Mouse (Mus musculus) adipose tissue, adult 10 weeks (tissue): ENCODE data around the gene Rnf135. TPM values are rescaled to one million over a fixed set of nuclear protein-coding genes. Genes with fewer than 3 reads are reported as not detected.

ENCODE experiments used
- polyA plus RNA-seq: library from polyadenylated mRNA; stranded (reverse); fragments of 350-450 nt; fragmentation: Illumina TruSeq; extraction: RNeasy Lipid Tissue Mini Kit (QIAGEN cat#74804); gene quantifications from one replicate; pipeline ENCODE4 v1.2.3, GENCODE M21; 2014; ENCODE audit warnings: low read depth, low replicate concordance

Gene Rnf135
- polyA plus RNA-seq, result 10.5 TPM

DNA sequence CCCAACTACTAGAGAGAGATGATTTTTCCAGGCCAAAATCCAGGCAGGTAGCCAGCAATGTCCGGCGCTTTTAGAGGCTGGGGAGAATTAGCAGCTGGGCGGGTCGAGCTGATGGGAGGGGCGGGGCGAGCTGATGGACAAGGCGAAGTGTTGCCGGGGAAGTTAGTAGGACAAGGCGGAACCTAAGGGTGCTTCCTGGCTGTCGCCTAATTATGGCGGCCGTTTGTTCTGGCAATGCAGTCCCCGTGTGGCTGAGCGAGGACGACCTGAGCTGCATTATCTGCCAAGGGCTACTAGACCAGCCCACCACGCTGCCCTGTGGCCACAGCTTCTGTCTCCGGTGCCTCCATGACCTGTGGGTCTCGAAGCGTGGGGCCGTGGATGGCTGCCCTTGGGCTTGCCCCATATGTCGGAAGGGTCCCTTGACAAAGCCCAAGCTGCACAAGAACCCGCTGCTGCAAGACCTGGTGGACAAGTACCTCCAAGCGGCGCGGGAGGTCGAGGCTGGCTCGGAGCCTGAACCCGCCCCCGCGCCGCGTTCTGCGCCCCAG lies at the start of gene Rnf135:
Rnf135 (plus strand) TSS at position 147 of the 551 bp plus-strand sequence.

GRCm38 (mm10) chr11:80141825-80142521 lies 41.7 kb upstream of the Rnf135 start, which contains the start of gene Tefm:
Gene Tefm, minus strand, starts transcription at chr11:80142175.

DNA sequence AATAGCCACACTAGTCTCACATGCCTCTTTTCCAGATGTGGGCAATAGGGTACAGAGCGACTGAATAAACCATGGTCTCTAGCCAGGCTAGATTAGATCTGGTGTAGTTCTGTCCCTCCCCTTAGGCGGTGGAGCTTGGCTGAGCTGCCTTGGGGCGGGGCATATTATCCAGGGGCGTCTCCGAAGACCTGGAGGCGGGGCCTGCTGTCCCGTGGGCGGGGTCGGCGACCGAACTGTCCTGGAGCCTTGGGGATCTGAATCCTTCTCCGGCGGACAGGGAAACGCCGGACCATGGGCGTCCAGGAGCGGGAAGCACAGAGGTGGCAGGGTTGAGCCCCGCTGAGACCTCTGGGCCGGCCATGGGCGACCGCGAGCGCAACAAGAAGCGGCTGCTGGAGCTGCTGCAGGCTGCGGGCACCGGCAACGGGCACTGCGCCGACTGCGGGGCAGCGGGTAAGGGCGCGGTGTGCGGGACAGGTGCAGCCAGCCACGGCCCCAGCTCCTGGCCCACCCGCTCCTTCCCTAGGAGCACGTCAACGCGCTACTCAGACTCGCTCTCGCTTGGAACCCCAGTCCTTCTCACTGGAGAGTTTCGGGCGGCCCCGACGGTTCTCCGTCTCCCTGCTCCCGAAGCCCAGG lies 29.7 kb upstream of the Rnf135 start, which contains the start of gene Adap2:
Adap2 (plus strand) TSS at position 249 of the 639 bp plus-strand sequence.

GRCm38 (mm10) chr11:80208860-80209800 lies 25.5 kb downstream of the Rnf135 start, which contains the start of gene Rhot1:
Gene Rhot1, plus strand, starts transcription at chr11:80209019.

Other genes starting within 250 kb of the Rnf135 start
- gene Utp6, start 221.5 kb upstream of the Rnf135 start, polyA plus RNA-seq, result 28.0 TPM
- 21.8 TPM for gene Suz12, start 190.7 kb upstream of the Rnf135 start, polyA plus RNA-seq
- gene Crlf3, start 102.9 kb upstream of the Rnf135 start, polyA plus RNA-seq, result 12.0 TPM
- 2.1 TPM for gene Atad5, start 94.5 kb upstream of the Rnf135 start, polyA plus RNA-seq
- 13.2 TPM for gene Tefm, start 41.7 kb upstream of the Rnf135 start, polyA plus RNA-seq
- 13.5 TPM for gene Adap2, start 29.7 kb upstream of the Rnf135 start, polyA plus RNA-seq
- gene Rhot1, start 25.2 kb downstream of the Rnf135 start, polyA plus RNA-seq, result 29.7 TPM
- 4.6 TPM for gene Rhbdl3, start 117.1 kb downstream of the Rnf135 start, polyA plus RNA-seq
- gene 5730455P16Rik, start 194.2 kb downstream of the Rnf135 start, polyA plus RNA-seq, result 13.1 TPM
- gene Zfp207, start 199.4 kb downstream of the Rnf135 start, polyA plus RNA-seq, result 136 TPM
- gene Psmd11, start 244.8 kb downstream of the Rnf135 start, polyA plus RNA-seq, result 48.8 TPM